In genomic region chr5:19909071-19909470, GRCm38 (mm10) we compare ENCODE assay signal across 9 mouse cellular contexts.
DNase-seq lines count a peak whose midpoint lies in the region; ATAC-seq lines count a peak whose summit lies in the region.
"Had no signal": no experiment of that assay in that cellular context is flagged by ENCODE, and none has a peak within 500 bp of the region (broad histone marks: within the 10 kb centered on the region; RNA-seq: fewer than 3 reads in every experiment).

No protein-coding gene starts in this region.

- peak overlapping the region; percentile 79 for H3K9ac ChIP-seq in forebrain, embryonic 13.5 days

- 1% methylated on average over 11 of the region's 11 CpGs for WGBS in forebrain, embryonic 13.5 days

- H3K27ac ChIP-seq in forebrain, embryonic 13.5 days = peak overlapping the region; percentile 84

- peak; percentile 56 for DNase-seq in layer of hippocampus, adult 11-12 months (ENCODE audit: low spot score)
- DNase-seq in layer of hippocampus, adult 9-10 months (ENCODE audit: low spot score) = no peak
- DNase-seq in layer of hippocampus, adult 9-11 months = peak; percentile 61
- DNase-seq in neural tube, embryonic 10.5 days (ENCODE audit: extremely low spot score, low spot score) = peak; percentile 26
- DNase-seq in thymus, postnatal 0 days (ENCODE audit: low spot score) = no peak
- DNase-seq in adrenal gland, postnatal 4 days (ENCODE audit: low spot score in 2 of 2) = no peak
- no peak for DNase-seq in lung, adult 18-20 months

- H3K4me1 ChIP-seq in forebrain, embryonic 13.5 days = peaks cover 24% of the 10 kb centered on the region

- peak; percentile 68 for ATAC-seq in forebrain, embryonic 13.5 days
- ATAC-seq: Patski had no signal

- peak overlapping the region; percentile 72 for H3K4me2 ChIP-seq in forebrain, embryonic 13.5 days

- no peaks in the 10 kb centered on the region for H3K27me3 ChIP-seq in forebrain, embryonic 13.5 days

- no peaks in the 10 kb centered on the region for H3K36me3 ChIP-seq in forebrain, embryonic 13.5 days (ENCODE audit: poor library complexity, severe bottlenecking)

- no peaks in the 10 kb centered on the region for H3K9me3 ChIP-seq in forebrain, embryonic 13.5 days (replicated peaks)

- H3K4me3 ChIP-seq in forebrain, embryonic 13.5 days = peak overlapping the region; percentile 59

Comparison
In these comparisons a context has a peak if more than half of its experiments do, and no peak if none do; other contexts are left out.
1. DNase-seq: peak in layer of hippocampus, adult 11-12 months (single experiment), layer of hippocampus, adult 9-11 months (single experiment) and neural tube, embryonic 10.5 days (single experiment); none in layer of hippocampus, adult 9-10 months (single experiment), thymus, postnatal 0 days (single experiment), adrenal gland, postnatal 4 days (0 of 2) and lung, adult 18-20 months (0 of 2).